In genomic region chr16:18653290-18654160, GRCm38 (mm10) we compare ENCODE assay signal across 24 mouse cellular contexts. TPM values are rescaled to one million over a fixed set of nuclear protein-coding genes. Genes with fewer than 3 reads are reported as not detected.
DNase-seq lines count a peak whose midpoint lies in the region; ATAC-seq and TF ChIP-seq lines count a peak whose summit lies in the region.
"Had no signal": no experiment of that assay in that cellular context is flagged by ENCODE, and none has a peak within 500 bp of the region (broad histone marks: within the 10 kb centered on the region; RNA-seq: fewer than 3 reads in every experiment).

No protein-coding gene starts in this region.

- peak; percentile 93 for ATAC-seq in intestine, embryonic 16.5 days
- ATAC-seq in forebrain, embryonic 12.5 days (ENCODE audit: low FRiP score) = no peak
- ATAC-seq: forebrain, embryonic 13.5 days; liver, embryonic 12.5 days had no signal

- H3K9me3 ChIP-seq in MEL (replicated peaks; ENCODE audit: insufficient read depth, low read length) = no peaks in the 10 kb centered on the region
- no peaks in the 10 kb centered on the region for H3K9me3 ChIP-seq in intestine, embryonic 16.5 days (ENCODE audit: control insufficient read depth, low read length)
- H3K9me3 ChIP-seq in forebrain, embryonic 12.5 days = no peaks in the 10 kb centered on the region
- H3K9me3 ChIP-seq: forebrain, embryonic 13.5 days; heart, embryonic 13.5 days; hindbrain, embryonic 15.5 days; limb, embryonic 10.5 days; liver, embryonic 12.5 days; lung, embryonic 15.5 days; midbrain, embryonic 10.5 days had no signal

- DNase-seq in heart, adult 2 months = no peak
- DNase-seq in heart, postnatal 25 days (ENCODE audit: low spot score) = no peak
- DNase-seq in 3T3-L1 (ENCODE audit: low read depth, low spot score) (peak; percentile 38), MEL (ENCODE audit: low read depth, low spot score) (no peak)
- DNase-seq in lung, postnatal 25 days (ENCODE audit: low spot score) = no peak
- DNase-seq in frontal cortex, postnatal 14 days (ENCODE audit: low spot score in 2 of 2) = no peak
- DNase-seq: adrenal gland, postnatal 36 days; B cell, adult 2 months; cerebellum, adult 2 months; gastrocnemius, postnatal 36 days; heart, postnatal 36 days; kidney, adult 18-20 months; kidney, postnatal 14 days had no signal

- no peak overlapping the region for H3K4me2 ChIP-seq in intestine, embryonic 16.5 days (ENCODE audit: low read depth, low read length)
- no peak overlapping the region for H3K4me2 ChIP-seq in forebrain, embryonic 12.5 days
- H3K4me2 ChIP-seq: forebrain, embryonic 13.5 days; heart, embryonic 13.5 days; hindbrain, embryonic 15.5 days; liver, embryonic 12.5 days; lung, embryonic 15.5 days had no signal

- H3K27ac ChIP-seq in heart, adult 2 months = no peak overlapping the region
- H3K27ac ChIP-seq in MEL (ENCODE audit: control insufficient read depth, low read depth, low read length) = no peak overlapping the region
- peak overlapping the region; percentile 82 for H3K27ac ChIP-seq in intestine, embryonic 16.5 days (ENCODE audit: low read length)
- no peak overlapping the region for H3K27ac ChIP-seq in forebrain, embryonic 12.5 days
- H3K27ac ChIP-seq: forebrain, embryonic 13.5 days; heart, embryonic 13.5 days; hindbrain, embryonic 15.5 days; limb, embryonic 10.5 days; liver, embryonic 12.5 days; lung, embryonic 15.5 days; macrophage; midbrain, embryonic 10.5 days had no signal

- no peaks in the 10 kb centered on the region for H3K36me3 ChIP-seq in heart, adult 2 months (ENCODE audit: control insufficient read depth, insufficient read depth, low read length)
- no peaks in the 10 kb centered on the region for H3K36me3 ChIP-seq in MEL (ENCODE audit: control insufficient read depth in 1 of 2, insufficient read depth in 2 of 2, low read length in 2 of 2)
- H3K36me3 ChIP-seq in intestine, embryonic 16.5 days (ENCODE audit: control insufficient read depth, insufficient read depth, low read length) = no peaks in the 10 kb centered on the region
- H3K36me3 ChIP-seq in forebrain, embryonic 12.5 days (replicated peaks) = no peaks in the 10 kb centered on the region
- H3K36me3 ChIP-seq: heart, embryonic 13.5 days; hindbrain, embryonic 15.5 days; limb, embryonic 10.5 days; liver, embryonic 12.5 days; lung, embryonic 15.5 days; midbrain, embryonic 10.5 days had no signal

- TF ChIP-seq RAD21 in MEL (IDR thresholded peaks at IDR 0.05; ENCODE audit: low read depth, low read length) = no peak

- intact Hi-C loops in heart, adult 2 months (cut with DNase I) = no loop called here
- intact Hi-C loops in heart, postnatal 25 days (cut with DNase I) = no loop called here

- no peak overlapping the region for H3K4me3 ChIP-seq in heart, adult 2 months
- no peak overlapping the region for H3K4me3 ChIP-seq in MEL (ENCODE audit: control insufficient read depth in 1 of 2, insufficient read depth in 1 of 2, low read depth in 2 of 2, low read length in 2 of 2)
- no peak overlapping the region for H3K4me3 ChIP-seq in intestine, embryonic 16.5 days (ENCODE audit: low read length)
- no peak overlapping the region for H3K4me3 ChIP-seq in forebrain, embryonic 12.5 days (replicated peaks)
- H3K4me3 ChIP-seq: forebrain, embryonic 13.5 days; heart, embryonic 13.5 days; hindbrain, embryonic 15.5 days; limb, embryonic 10.5 days; liver, embryonic 12.5 days; lung, embryonic 15.5 days; midbrain, embryonic 10.5 days had no signal

- H3K27me3 ChIP-seq in heart, adult 2 months (ENCODE audit: control insufficient read depth, insufficient read depth, low read length) = no peaks in the 10 kb centered on the region
- H3K27me3 ChIP-seq in MEL (ENCODE audit: control insufficient read depth in 1 of 2, insufficient read depth in 2 of 2, low read length in 2 of 2) = peaks cover 0 to 3% of the 10 kb centered on the region in 2 experiments; a peak in 2 of 4 replicates
- no peaks in the 10 kb centered on the region for H3K27me3 ChIP-seq in intestine, embryonic 16.5 days (replicated peaks; ENCODE audit: control insufficient read depth, insufficient read depth, low read length)
- no peaks in the 10 kb centered on the region for H3K27me3 ChIP-seq in forebrain, embryonic 12.5 days
- H3K27me3 ChIP-seq: forebrain, embryonic 13.5 days; heart, embryonic 13.5 days; hindbrain, embryonic 15.5 days; liver, embryonic 12.5 days; lung, embryonic 15.5 days had no signal

- H3K9ac ChIP-seq in heart, adult 2 months (ENCODE audit: low read depth, low read length) = no peak overlapping the region
- H3K9ac ChIP-seq in MEL (ENCODE audit: control insufficient read depth, low read depth, low read length, poor library complexity, severe bottlenecking) = no peak overlapping the region
- H3K9ac ChIP-seq in intestine, embryonic 16.5 days (ENCODE audit: low read depth, low read length) = no peak overlapping the region
- H3K9ac ChIP-seq in forebrain, embryonic 12.5 days = no peak overlapping the region
- H3K9ac ChIP-seq: forebrain, embryonic 13.5 days; heart, embryonic 13.5 days; hindbrain, embryonic 15.5 days; liver, embryonic 12.5 days; lung, embryonic 15.5 days had no signal

- no peak for TF ChIP-seq POLR2A in heart, adult 2 months (IDR thresholded peaks at IDR 0.05; ENCODE audit: insufficient read depth, low read depth, low read length)
- TF ChIP-seq POLR2A in MEL (IDR thresholded peaks at IDR 0.05; ENCODE audit: control insufficient read depth in 1 of 2, insufficient read depth in 1 of 2, low read depth in 1 of 2, low read length in 2 of 2, poor library complexity in 1 of 2) = no peak

- H3K79me2 ChIP-seq in heart, adult 2 months (replicated peaks; ENCODE audit: control insufficient read depth, insufficient read depth, low read length) = no peaks in the 10 kb centered on the region
- H3K79me2 ChIP-seq in MEL (ENCODE audit: control insufficient read depth, insufficient read depth, low read length, poor library complexity) = no peaks in the 10 kb centered on the region

- no peaks in the 10 kb centered on the region for H3K4me1 ChIP-seq in heart, adult 2 months (ENCODE audit: control insufficient read depth, insufficient read depth, low read length)
- no peaks in the 10 kb centered on the region for H3K4me1 ChIP-seq in MEL (ENCODE audit: control insufficient read depth in 1 of 2, insufficient read depth in 2 of 2, low read length in 2 of 2)
- peaks cover 15% of the 10 kb centered on the region; the same call in 1 of the 2 replicates for H3K4me1 ChIP-seq in intestine, embryonic 16.5 days (ENCODE audit: control insufficient read depth, insufficient read depth, low read length)
- no peaks in the 10 kb centered on the region for H3K4me1 ChIP-seq in forebrain, embryonic 12.5 days
- H3K4me1 ChIP-seq: forebrain, embryonic 13.5 days; heart, embryonic 13.5 days; hindbrain, embryonic 15.5 days; liver, embryonic 12.5 days; lung, embryonic 15.5 days; midbrain, embryonic 10.5 days had no signal

- 84% methylated on average over 6 of the region's 6 CpGs for WGBS in heart, adult 2 months
- WGBS in intestine, embryonic 16.5 days = 70% methylated on average over 6 of the region's 6 CpGs
- WGBS in forebrain, embryonic 12.5 days = 91% methylated on average over 6 of the region's 6 CpGs

- TF ChIP-seq CTCF in heart, adult 2 months (IDR thresholded peaks at IDR 0.05) = 0 out of 2 replicates have a peak, but pooled peaks have one; percentile 18
- TF ChIP-seq CTCF in MEL (IDR thresholded peaks at IDR 0.05 in 2 of 3, conservative IDR thresholded peaks at IDR 0.05 in 1 of 3; ENCODE audit: control insufficient read depth in 1 of 3, insufficient read depth in 1 of 3, low read depth in 2 of 3, low read length in 3 of 3, poor library complexity in 1 of 3, severe bottlenecking in 1 of 3) = peak in 1 of 3 experiments; percentile 21; a peak in 1 of 6 replicates

- no peak for TF ChIP-seq EP300 in heart, adult 2 months (IDR thresholded peaks at IDR 0.05; ENCODE audit: insufficient read depth, low read depth, low read length)
- no peak for TF ChIP-seq EP300 in MEL (IDR thresholded peaks at IDR 0.05; ENCODE audit: low read depth in 1 of 2, low read length in 2 of 2)

TF ChIP-seq in MEL, 35 proteins besides CTCF, POLR2A, EP300 and RAD21:
- TF ChIP-seq MYB (IDR thresholded peaks at IDR 0.05; ENCODE audit: low read depth, low read length) (no peak), CHD1 (IDR thresholded peaks at IDR 0.05; ENCODE audit: low read depth, low read length) (no peak), ETS1 (IDR thresholded peaks at IDR 0.05; ENCODE audit: low read depth, low read length) (no peak), SMC3 (IDR thresholded peaks at IDR 0.05; ENCODE audit: low read depth, low read length) (0 out of 2 replicates have a peak, but pooled peaks have one; percentile 13), CHD2 (IDR thresholded peaks at IDR 0.05; ENCODE audit: low read length) (no peak)

RNA-seq across cellular contexts. Expression of gene Sept5, which starts 23.8 kb away (rescaled TPM):
- total RNA-seq in heart, adult 2 months (2021) = 1 to 10 TPM; 3.2 to 5.6 TPM
- 7.1 and 7.3 TPM in 2 replicates for polyA plus RNA-seq in heart, adult 2 months (2012; rRNA removed)
- 1 to 10 TPM; 3.9 to 4.6 TPM for total RNA-seq in heart, postnatal 25 days (2021)
- 7.4 and 8.3 TPM in 2 replicates for total RNA-seq in MEL (2012; rRNA removed)
- 10 to 100 TPM in 1 of 2 experiments, not detected in 1; 29.3 TPM for polyA plus RNA-seq in MEL (2012; ENCODE audit: insufficient read depth in 1 of 2, insufficient read length in 2 of 2, low read depth in 1 of 2, low replicate concordance in 2 of 2, missing spikeins in 1 of 2)
- 52.2 and 52.5 TPM in 2 replicates for polyA plus RNA-seq in intestine, embryonic 16.5 days (2015; fragmentation: Nextera tagmentation; extraction: Ambion mirVana)
- 68.4 and 69.3 TPM in 2 replicates for polyA plus RNA-seq in forebrain, embryonic 12.5 days (2016; fragmentation: Nextera tagmentation; extraction: Ambion mirVana)

RNA-seq across cellular contexts. Expression of gene Gm49601, which starts 27.3 kb away (rescaled TPM):
- 1 to 10 TPM; 1.1 TPM for total RNA-seq in heart, adult 2 months (2021)
- 3.1 and 4.9 TPM in 2 replicates for polyA plus RNA-seq in heart, adult 2 months (2012; rRNA removed)
- 1 to 10 TPM; 1.0 to 1.6 TPM for total RNA-seq in heart, postnatal 25 days (2021)
- total RNA-seq in MEL (2012; rRNA removed) = 1.5 and 1.6 TPM in 2 replicates
- polyA plus RNA-seq in MEL (2012; ENCODE audit: insufficient read depth in 1 of 2, insufficient read length in 2 of 2, low read depth in 1 of 2, low replicate concordance in 2 of 2, missing spikeins in 1 of 2) = 1 to 10 TPM in 1 of 2 experiments, not detected in 1; 4.6 TPM
- 4.1 and 4.5 TPM in 2 replicates for polyA plus RNA-seq in intestine, embryonic 16.5 days (2015; fragmentation: Nextera tagmentation; extraction: Ambion mirVana)
- polyA plus RNA-seq in forebrain, embryonic 12.5 days (2016; fragmentation: Nextera tagmentation; extraction: Ambion mirVana) = 10.6 and 10.7 TPM in 2 replicates
- total RNA-seq: common myeloid progenitor, adult 5-6 weeks had no signal
- polyA plus RNA-seq: macrophage had no signal

RNA-seq across cellular contexts. Expression of gene Gp1bb, which starts 31.3 kb away (rescaled TPM):
- 1 to 10 TPM in 1 of 2 experiments, under 1 TPM in 1; 0.86 to 3.5 TPM for total RNA-seq in heart, adult 2 months (2021)
- polyA plus RNA-seq in heart, adult 2 months (2012; rRNA removed) = 1.3 and 5.6 TPM in 2 replicates
- 1 to 10 TPM in 1 of 2 experiments, under 1 TPM in 1; 0.36 to 1.1 TPM for total RNA-seq in heart, postnatal 25 days (2021)
- total RNA-seq in MEL (2012; rRNA removed) = 0.35 and 0.42 TPM in 2 replicates
- under 1 TPM in 1 of 2 experiments, not detected in 1; 0.14 TPM for polyA plus RNA-seq in MEL (2012; ENCODE audit: insufficient read depth in 1 of 2, insufficient read length in 2 of 2, low read depth in 1 of 2, low replicate concordance in 2 of 2, missing spikeins in 1 of 2)
- polyA plus RNA-seq in intestine, embryonic 16.5 days (2015; fragmentation: Nextera tagmentation; extraction: Ambion mirVana) = 1.6 TPM in 2 replicates
- 4.4 and 5.7 TPM in 2 replicates for polyA plus RNA-seq in forebrain, embryonic 12.5 days (2016; fragmentation: Nextera tagmentation; extraction: Ambion mirVana)
- total RNA-seq: gastrocnemius, postnatal 36 days had no signal
